Mouse (Mus musculus): ENCODE results near the gene Kcnc2. TPM values are rescaled to one million over a fixed set of nuclear protein-coding genes. Genes with fewer than 3 reads are reported as not detected.

Kcnc2 gene
- polyA plus RNA-seq, 1 experiment: 0.12 TPM

DNA sequence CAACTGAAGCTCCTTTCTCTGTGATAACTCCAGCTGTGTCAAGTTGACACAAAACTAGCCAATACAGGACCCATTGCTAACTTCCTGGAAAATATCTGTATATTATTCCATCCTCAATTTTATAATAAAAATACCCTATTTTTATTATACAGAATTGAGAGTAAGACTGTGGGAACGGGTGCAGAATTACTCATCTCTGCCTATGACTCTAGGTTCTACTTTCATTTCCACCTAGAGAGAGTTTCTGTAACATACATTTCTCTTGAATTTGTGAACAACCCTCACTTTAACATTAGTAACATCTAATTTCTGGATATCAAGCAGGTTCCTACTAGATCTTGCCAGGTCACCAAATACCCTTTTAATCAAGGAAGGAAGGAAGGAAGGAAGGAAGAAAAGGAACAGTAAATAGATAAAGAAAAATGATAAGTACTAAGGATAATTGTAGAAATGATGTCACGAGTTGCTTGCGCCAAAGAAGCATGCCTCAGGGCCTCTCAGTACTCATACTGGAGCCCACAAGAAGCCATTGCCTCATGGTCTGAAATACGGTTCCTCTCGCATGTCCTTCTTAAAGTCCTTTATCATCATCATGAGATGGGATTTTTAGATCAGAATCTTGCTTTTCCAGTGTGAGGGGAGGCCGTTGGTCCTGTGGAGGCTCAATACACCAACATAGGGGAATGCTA, 203.3 kb downstream of the Kcnc2 start:
- no peaks in the 10 kb centered on the region for H3K4me1 ChIP-seq (ENCODE audit: control insufficient read depth, insufficient read depth, low read length)
- no peak overlapping the region for H3K9ac ChIP-seq (ENCODE audit: low read depth, poor library complexity, severe bottlenecking)
- H3K9me3 ChIP-seq (replicated peaks; ENCODE audit: control insufficient read depth, insufficient read depth, low read length, poor library complexity, severe bottlenecking): no peaks in the 10 kb centered on the region
- H3K27me3 ChIP-seq (ENCODE audit: control insufficient read depth, insufficient read depth, low read length, poor library complexity, severe bottlenecking): no peaks in the 10 kb centered on the region
- no peak overlapping the region for H3K4me3 ChIP-seq (ENCODE audit: low read depth, low read length)
- H3K36me3 ChIP-seq (ENCODE audit: control insufficient read depth, insufficient read depth, low read length, poor library complexity, severe bottlenecking): no peaks in the 10 kb centered on the region
- H3K27ac ChIP-seq (ENCODE audit: insufficient read depth, low read length): no peak overlapping the region
- TF ChIP-seq CTCF (IDR thresholded peaks at IDR 0.05; ENCODE audit: low read depth, low read length) (no peak), POLR2A (IDR thresholded peaks at IDR 0.05; ENCODE audit: insufficient read depth, low read length) (no peak), EP300 (IDR thresholded peaks at IDR 0.05; ENCODE audit: insufficient read depth, low read depth, low read length) (no peak)

DNA sequence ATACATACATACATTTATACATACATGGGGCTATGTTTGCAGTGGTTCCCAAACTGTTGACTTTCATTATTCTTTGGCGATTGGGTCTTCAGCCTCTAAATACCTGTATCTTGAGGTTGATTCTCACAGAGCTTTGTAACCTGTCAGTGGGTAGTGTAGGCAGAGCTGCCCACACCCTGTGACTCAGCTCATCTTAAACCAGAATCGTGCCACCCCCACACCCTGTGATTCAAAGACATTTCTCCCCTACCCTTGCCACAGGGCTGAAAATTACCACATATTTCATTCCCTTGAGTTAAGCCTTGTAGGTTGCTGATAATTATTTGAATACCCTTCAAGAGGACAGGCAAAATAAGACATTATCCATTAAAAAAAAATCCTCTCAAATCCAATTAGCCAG, 210.5 kb downstream of the Kcnc2 start:
- Histone ChIP-seq H3K9ac (ENCODE audit: low read depth, poor library complexity, severe bottlenecking) (no peak overlapping the region), H3K36me3 (ENCODE audit: control insufficient read depth, insufficient read depth, low read length, poor library complexity, severe bottlenecking) (no peaks in the 10 kb centered on the region), H3K4me3 (ENCODE audit: low read depth, low read length) (no peak overlapping the region), H3K4me1 (ENCODE audit: control insufficient read depth, insufficient read depth, low read length) (no peaks in the 10 kb centered on the region), H3K9me3 (replicated peaks; ENCODE audit: control insufficient read depth, insufficient read depth, low read length, poor library complexity, severe bottlenecking) (no peaks in the 10 kb centered on the region), H3K27ac (ENCODE audit: insufficient read depth, low read length) (no peak overlapping the region), H3K27me3 (ENCODE audit: control insufficient read depth, insufficient read depth, low read length, poor library complexity, severe bottlenecking) (no peaks in the 10 kb centered on the region)
- TF ChIP-seq EP300 (IDR thresholded peaks at IDR 0.05; ENCODE audit: insufficient read depth, low read depth, low read length) (no peak), CTCF (IDR thresholded peaks at IDR 0.05; ENCODE audit: low read depth, low read length) (no peak), POLR2A (IDR thresholded peaks at IDR 0.05; ENCODE audit: insufficient read depth, low read length) (no peak)

DNA sequence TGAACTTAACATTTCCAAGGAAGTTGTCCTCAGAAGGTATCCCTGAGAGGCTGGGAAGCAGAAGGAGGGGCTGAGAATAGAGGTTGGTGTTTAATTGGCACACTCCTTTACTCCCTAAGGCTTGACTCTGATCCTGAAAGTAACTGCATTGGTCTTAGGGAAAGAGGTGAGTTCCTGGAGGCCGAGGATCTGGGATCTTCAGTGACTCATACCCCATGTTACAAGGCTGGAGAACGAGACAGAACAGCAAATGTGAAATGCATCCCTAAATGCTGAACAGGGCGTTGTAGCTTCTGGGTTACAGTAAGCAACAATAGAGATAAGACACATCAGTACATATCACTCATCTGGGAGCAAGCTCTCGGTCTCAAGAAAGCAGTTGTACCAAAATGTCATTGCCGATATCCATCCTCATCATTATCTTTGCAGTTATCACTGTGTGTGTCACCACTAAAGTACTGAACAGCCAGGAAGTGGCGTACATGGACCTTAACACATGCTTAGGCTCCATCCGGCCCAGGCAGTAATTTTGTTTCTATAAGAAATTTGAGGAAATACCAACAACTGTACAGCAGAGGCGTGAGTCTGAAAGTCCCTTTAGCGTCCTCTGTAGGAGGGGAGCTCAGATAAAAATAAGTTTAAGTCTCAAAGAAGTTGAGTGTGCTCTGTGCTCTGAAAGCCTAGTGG, 211.1 kb downstream of the Kcnc2 start:
- Histone ChIP-seq H3K4me1 (ENCODE audit: control insufficient read depth, insufficient read depth, low read length) (no peaks in the 10 kb centered on the region), H3K9me3 (replicated peaks; ENCODE audit: control insufficient read depth, insufficient read depth, low read length, poor library complexity, severe bottlenecking) (no peaks in the 10 kb centered on the region), H3K9ac (ENCODE audit: low read depth, poor library complexity, severe bottlenecking) (no peak overlapping the region), H3K27me3 (ENCODE audit: control insufficient read depth, insufficient read depth, low read length, poor library complexity, severe bottlenecking) (no peaks in the 10 kb centered on the region), H3K4me3 (ENCODE audit: low read depth, low read length) (no peak overlapping the region), H3K36me3 (ENCODE audit: control insufficient read depth, insufficient read depth, low read length, poor library complexity, severe bottlenecking) (no peaks in the 10 kb centered on the region), H3K27ac (ENCODE audit: insufficient read depth, low read length) (no peak overlapping the region)
- TF ChIP-seq EP300 (IDR thresholded peaks at IDR 0.05; ENCODE audit: insufficient read depth, low read depth, low read length): no peak
- TF ChIP-seq CTCF (IDR thresholded peaks at IDR 0.05; ENCODE audit: low read depth, low read length): no peak
- TF ChIP-seq POLR2A (IDR thresholded peaks at IDR 0.05; ENCODE audit: insufficient read depth, low read length): no peak

DNA sequence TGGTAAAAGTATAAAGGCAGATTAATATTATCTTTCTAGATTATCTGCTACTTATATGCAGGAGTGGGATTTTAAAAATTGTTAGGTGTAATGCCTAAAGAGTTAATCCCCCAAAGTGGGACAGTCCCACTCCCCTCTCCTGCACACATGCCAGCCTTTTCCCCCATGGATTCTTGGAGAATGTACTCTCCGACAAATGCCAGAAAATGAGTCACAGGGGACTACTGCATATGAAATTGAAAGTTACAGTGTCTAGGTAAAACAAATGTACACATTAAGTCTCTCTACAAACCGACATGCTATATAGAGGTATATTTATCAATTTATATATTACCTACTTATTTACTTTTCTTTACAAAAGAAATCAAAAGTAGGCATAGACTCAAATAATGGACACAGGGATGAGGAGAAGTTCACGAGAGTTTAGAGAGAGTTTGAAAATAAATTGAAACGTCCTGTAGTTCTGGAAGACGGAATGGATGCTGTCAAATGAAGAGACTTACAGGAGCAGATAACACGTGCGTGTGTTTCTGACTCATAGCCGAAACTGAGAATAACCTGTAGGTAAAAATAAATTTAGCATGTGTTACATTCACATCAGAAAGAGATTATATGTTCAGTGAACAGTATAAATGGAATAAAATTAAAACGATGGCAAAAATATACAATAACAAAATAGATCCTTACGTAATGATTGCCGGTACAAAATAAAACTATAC, 213.6 kb downstream of the Kcnc2 start:
- H3K4me3 ChIP-seq (ENCODE audit: low read depth, low read length): no peak overlapping the region
- H3K4me1 ChIP-seq (ENCODE audit: control insufficient read depth, insufficient read depth, low read length): no peaks in the 10 kb centered on the region
- no peaks in the 10 kb centered on the region for H3K36me3 ChIP-seq (ENCODE audit: control insufficient read depth, insufficient read depth, low read length, poor library complexity, severe bottlenecking)
- H3K27ac ChIP-seq (ENCODE audit: insufficient read depth, low read length): no peak overlapping the region
- H3K27me3 ChIP-seq (ENCODE audit: control insufficient read depth, insufficient read depth, low read length, poor library complexity, severe bottlenecking): no peaks in the 10 kb centered on the region
- no peak overlapping the region for H3K9ac ChIP-seq (ENCODE audit: low read depth, poor library complexity, severe bottlenecking)
- no peak for TF ChIP-seq CTCF (IDR thresholded peaks at IDR 0.05; ENCODE audit: low read depth, low read length)
- TF ChIP-seq EP300 (IDR thresholded peaks at IDR 0.05; ENCODE audit: insufficient read depth, low read depth, low read length): no peak
- TF ChIP-seq POLR2A (IDR thresholded peaks at IDR 0.05; ENCODE audit: insufficient read depth, low read length): no peak
- H3K9me3 ChIP-seq (replicated peaks; ENCODE audit: control insufficient read depth, insufficient read depth, low read length, poor library complexity, severe bottlenecking): no peaks in the 10 kb centered on the region

DNA sequence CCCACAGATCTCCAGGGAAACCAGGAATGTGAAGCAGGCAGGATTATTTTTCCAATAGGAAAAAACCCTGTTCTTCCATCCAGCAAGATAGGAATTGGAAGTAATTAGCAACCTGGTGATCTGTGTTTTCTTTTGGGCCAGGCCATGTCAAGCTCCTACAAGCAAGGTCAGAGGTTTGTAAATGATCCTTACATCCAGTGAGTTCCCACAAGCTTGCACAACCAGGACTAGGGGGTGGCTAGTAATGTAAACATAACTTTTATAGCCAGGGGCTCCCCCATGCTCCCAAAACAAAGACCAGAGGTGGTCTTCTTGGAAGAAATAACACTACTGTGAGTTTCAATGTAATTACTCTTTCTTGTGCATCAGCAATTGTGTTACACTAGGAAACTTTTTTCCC, 214.9 kb downstream of the Kcnc2 start:
- no peaks in the 10 kb centered on the region for H3K4me1 ChIP-seq (ENCODE audit: control insufficient read depth, insufficient read depth, low read length)
- H3K27ac ChIP-seq (ENCODE audit: insufficient read depth, low read length): no peak overlapping the region
- H3K27me3 ChIP-seq (ENCODE audit: control insufficient read depth, insufficient read depth, low read length, poor library complexity, severe bottlenecking): no peaks in the 10 kb centered on the region

More for the DNA sequence above, 214.9 kb downstream of the Kcnc2 start:
- no peak overlapping the region for H3K4me3 ChIP-seq (ENCODE audit: low read depth, low read length)
- TF ChIP-seq CTCF (IDR thresholded peaks at IDR 0.05; ENCODE audit: low read depth, low read length) (no peak), POLR2A (IDR thresholded peaks at IDR 0.05; ENCODE audit: insufficient read depth, low read length) (no peak), EP300 (IDR thresholded peaks at IDR 0.05; ENCODE audit: insufficient read depth, low read depth, low read length) (no peak)
- H3K9me3 ChIP-seq (replicated peaks; ENCODE audit: control insufficient read depth, insufficient read depth, low read length, poor library complexity, severe bottlenecking): no peaks in the 10 kb centered on the region
- H3K9ac ChIP-seq (ENCODE audit: low read depth, poor library complexity, severe bottlenecking): no peak overlapping the region
- H3K36me3 ChIP-seq (ENCODE audit: control insufficient read depth, insufficient read depth, low read length, poor library complexity, severe bottlenecking): no peaks in the 10 kb centered on the region
